Mouse (Mus musculus) gastrocnemius, postnatal 14 days (tissue): ENCODE results near the gene Tbc1d10a. TPM values are rescaled to one million over a fixed set of nuclear protein-coding genes. Genes with fewer than 3 reads are reported as not detected.

Experiments used
- DNase-seq: peaks from one replicate; pipeline ENCODE4 v3.0.0; 2021; ENCODE audit warnings: mixed read lengths
- intact Hi-C: fragments of 180-260 bp; cut with DNase I; formaldehyde crosslinking; loops from one replicate; pipeline ENCODE4 v1.15.1; 2025; ENCODE audit warnings: low total_unique reads
- long read RNA-seq, 2 experiments: library from polyadenylated mRNA; stranded (forward); transcript quantifications; one replicate each; pipeline ENCODE4 v2.0.0; 2021
- total RNA-seq, 2 experiments: library from RNA; stranded (reverse); gene quantifications; 2 replicates each; pipeline ENCODE4 v1.2.3; 2021

The Tbc1d10a gene
- 1 to 10 TPM; 5.3 to 5.4 TPM for total RNA-seq
- long read RNA-seq, experiment 1, transcript Tbc1d10a-201 (9 exons, 1,957 nt), result major isoform, 12 of 14 reads
- long read RNA-seq, experiment 1, partial matches to known transcripts, result 1 of 14 reads
- long read RNA-seq, experiment 1, other reads (novel, unspliced or antisense), result 1 of 14 reads
- long read RNA-seq, experiment 2, transcript Tbc1d10a-201 (9 exons, 1,957 nt), result major isoform, 14 of 15 reads
- long read RNA-seq, experiment 2, partial matches to known transcripts, result 0 of 15 reads
- long read RNA-seq, experiment 2, other reads (novel, unspliced or antisense), result 1 of 15 reads

DNA sequence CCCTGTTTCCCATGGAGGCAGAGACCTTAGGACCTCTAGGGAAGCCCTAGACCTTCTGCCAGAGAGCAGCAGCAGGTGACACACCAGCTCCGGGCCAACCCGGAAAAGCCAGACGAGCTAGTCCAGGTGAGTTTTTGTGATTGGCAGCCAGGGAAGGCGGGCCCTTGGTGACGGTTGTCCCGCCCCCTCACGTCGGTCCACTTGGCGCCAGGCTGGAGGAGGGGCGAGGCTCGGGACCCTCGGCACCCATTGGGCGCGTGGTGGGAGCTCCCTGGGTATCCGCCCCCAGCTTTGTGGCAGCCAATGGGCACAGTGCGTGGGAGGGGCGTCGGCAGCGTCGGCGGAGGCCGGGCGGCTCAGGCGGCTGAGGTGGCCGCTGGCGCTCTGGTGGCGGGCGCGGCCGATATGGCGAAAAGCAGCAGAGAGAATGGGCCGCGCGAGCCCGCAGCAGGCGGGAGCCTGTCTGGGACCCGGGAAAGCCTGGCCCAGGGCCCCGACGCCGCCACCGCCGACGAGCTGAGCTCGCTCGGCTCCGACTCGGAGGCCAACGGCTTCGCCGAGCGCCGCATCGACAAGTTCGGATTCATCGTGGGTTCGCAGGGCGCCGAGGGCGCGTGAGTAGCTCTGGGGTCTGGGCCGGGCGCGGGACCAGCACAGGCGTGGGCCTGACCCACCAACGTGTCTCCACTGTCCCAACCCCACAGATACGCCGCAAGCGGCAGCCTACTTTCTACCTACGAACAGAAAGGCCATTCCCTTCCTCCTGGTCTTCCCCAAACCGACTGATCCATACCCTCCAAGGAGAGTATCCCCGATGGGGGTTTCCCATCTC lies at the start of gene Tbc1d10a:
Tbc1d10a (plus strand) TSS at position 304 of the 832 bp plus-strand sequence.
- peak; percentile 98 for DNase-seq
- intact Hi-C loops, result no loop called here

GRCm38 (mm10) chr11:4138964-4139363 lies 47.6 kb upstream of the Tbc1d10a start:
- intact Hi-C loops, result loop anchor here (10.0 kb wide), 1 partner anchor 286 kb away; no protein-coding TSS in a partner anchor
- no peak for DNase-seq

GRCm38 (mm10) chr11:4141505-4141904 lies 45.1 kb upstream of the Tbc1d10a start:
- DNase-seq, result no peak
- intact Hi-C loops, result no loop called here

GRCm38 (mm10) chr11:4142352-4142751 lies 44.2 kb upstream of the Tbc1d10a start:
- intact Hi-C loops, result no loop called here
- DNase-seq, result no peak

DNA sequence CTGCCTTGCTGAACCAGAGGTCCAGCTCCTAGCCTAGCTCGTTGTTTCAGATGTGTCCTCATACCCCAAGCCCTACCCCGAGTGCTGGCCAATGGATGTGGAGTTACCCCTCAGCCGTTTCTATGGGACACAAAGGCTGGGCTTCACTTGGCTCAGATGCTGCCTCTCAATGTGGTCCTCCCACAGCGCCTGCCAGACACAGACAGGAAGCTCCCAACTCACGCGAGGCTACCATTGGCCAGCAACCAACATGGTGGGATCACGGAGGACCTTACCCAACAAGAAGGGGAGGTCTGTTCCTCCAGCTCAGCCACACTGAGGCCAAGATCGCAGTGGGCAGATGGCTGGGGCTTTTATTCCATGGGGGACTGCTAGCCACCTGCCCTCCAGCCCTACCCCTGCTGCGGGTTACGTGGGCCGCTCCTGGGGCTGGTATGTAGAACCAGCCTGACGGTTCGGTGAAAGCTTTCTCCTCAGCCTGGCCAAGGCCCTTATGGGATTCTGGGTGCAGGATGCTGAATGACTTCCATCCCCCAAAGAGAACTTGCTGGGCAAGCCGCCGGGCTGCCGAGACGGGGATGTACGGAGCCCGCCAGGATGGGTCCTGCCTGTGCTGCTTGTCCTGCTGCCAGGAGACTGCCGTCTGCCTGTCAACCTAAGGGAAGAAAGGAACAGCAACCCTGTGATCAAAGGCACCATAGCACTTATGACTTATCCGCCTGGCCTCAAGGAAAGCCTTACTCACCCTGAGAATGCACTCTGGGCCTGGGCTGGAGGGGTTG lies 43.1 kb upstream of the Tbc1d10a start:
- DNase-seq, result no peak
- intact Hi-C loops, result no loop called here

- intact Hi-C loops, result no loop called here
- peak; percentile 28 for DNase-seq
These were observed 40.2 kb upstream of the Tbc1d10a start for GRCm38 (mm10) chr11:4146381-4146780.

GRCm38 (mm10) chr11:4147098-4147497 lies 39.5 kb upstream of the Tbc1d10a start:
- intact Hi-C loops, result no loop called here
- peak; percentile 29 for DNase-seq

DNA sequence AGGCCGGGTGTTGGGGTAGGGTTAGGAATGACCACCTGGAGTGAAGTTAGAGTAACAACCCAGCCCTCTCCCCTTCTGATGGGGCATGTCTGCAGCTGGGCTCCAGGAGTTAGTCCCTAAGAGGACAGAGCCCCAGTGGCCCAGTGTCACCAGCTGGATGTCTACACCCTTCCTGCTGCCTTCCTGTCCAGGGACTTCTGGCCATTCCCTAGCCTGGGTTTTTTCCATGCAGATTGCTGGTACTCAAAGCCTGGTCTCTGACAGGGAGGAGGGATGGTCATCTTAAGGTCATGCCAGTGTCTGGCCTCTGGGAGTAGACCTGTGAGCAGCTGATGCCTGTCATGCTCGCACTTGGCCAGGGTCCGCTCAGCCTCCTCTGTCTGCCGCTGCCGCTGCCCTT lies 38.5 kb upstream of the Tbc1d10a start:
- intact Hi-C loops, result no loop called here
- no peak for DNase-seq

DNA sequence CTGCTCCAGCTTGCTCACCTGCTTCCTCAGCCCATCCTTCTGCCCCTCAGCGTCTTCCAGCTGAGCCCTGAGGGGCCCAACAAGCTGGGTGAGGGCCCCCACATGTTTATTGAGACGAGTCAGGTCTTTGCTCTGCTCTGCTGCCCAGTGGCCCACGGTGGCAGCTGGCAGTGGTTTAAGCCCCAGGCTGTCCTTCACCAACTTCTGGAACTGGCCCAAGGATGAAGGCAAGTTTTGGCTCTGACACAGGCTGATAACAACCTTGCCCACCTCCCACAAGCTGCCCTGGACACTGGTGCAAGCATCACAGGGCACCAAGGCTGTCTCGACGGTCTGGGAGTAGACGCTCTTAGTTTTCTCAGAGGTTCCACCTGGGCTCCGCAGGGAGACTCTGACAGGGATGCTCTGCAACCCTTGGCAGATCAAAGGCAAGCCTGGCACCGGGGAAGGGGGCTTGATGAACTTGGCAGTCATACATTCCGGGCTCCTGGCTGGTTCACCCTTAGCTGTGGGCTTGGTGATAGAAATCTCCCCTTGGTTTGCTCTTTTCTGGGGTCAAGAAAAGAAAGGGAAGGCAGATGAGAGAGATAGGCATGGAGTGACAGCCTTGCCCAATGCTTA lies 37.9 kb upstream of the Tbc1d10a start:
- intact Hi-C loops, result no loop called here
- no peak for DNase-seq

DNA sequence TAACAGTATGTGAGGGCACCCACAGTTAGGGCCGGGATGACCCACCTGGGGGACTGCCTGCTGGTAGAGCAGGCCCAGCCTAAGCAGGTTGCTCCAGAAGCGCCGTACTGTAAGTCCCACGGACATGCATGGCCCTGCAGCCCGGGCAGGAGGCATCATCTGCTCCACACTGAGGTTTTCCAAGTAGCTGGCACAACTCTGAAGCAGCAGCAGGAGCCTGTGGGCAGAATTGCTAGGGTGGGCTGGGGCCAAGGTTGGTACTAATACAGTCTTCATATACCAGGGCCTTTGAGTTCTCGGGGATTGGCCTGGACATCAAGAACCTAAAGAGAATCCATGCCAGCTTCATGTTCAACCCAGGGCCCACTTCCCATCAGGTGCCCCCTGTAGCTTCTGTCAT lies 36.7 kb upstream of the Tbc1d10a start:
- intact Hi-C loops, result no loop called here
- no peak for DNase-seq

DNA sequence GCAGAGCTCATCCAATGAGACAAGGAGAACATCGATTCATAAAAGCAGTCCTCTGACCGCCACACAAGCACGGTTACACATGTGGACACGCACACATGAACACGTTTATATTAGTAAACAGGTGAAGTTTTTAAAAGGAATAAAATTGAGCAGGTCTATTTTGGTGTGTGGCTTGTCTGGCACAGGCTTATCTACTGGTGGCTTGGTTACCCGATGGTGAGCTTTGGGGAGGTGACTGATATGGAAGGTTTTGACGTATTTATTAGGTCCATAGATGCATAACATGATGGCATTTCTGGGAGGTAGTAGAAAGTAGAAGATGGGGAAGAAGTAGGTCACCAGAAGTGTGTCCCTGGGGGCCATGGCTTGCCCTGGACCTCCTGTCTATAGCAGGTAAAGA lies 32.9 kb upstream of the Tbc1d10a start:
- no peak for DNase-seq
- intact Hi-C loops, result no loop called here

GRCm38 (mm10) chr11:4155641-4156040 lies 30.9 kb upstream of the Tbc1d10a start:
- DNase-seq, result no peak
- intact Hi-C loops, result no loop called here

- DNase-seq, result no peak
- intact Hi-C loops, result no loop called here
These were observed 27.9 kb upstream of the Tbc1d10a start for GRCm38 (mm10) chr11:4158676-4159075.

DNA sequence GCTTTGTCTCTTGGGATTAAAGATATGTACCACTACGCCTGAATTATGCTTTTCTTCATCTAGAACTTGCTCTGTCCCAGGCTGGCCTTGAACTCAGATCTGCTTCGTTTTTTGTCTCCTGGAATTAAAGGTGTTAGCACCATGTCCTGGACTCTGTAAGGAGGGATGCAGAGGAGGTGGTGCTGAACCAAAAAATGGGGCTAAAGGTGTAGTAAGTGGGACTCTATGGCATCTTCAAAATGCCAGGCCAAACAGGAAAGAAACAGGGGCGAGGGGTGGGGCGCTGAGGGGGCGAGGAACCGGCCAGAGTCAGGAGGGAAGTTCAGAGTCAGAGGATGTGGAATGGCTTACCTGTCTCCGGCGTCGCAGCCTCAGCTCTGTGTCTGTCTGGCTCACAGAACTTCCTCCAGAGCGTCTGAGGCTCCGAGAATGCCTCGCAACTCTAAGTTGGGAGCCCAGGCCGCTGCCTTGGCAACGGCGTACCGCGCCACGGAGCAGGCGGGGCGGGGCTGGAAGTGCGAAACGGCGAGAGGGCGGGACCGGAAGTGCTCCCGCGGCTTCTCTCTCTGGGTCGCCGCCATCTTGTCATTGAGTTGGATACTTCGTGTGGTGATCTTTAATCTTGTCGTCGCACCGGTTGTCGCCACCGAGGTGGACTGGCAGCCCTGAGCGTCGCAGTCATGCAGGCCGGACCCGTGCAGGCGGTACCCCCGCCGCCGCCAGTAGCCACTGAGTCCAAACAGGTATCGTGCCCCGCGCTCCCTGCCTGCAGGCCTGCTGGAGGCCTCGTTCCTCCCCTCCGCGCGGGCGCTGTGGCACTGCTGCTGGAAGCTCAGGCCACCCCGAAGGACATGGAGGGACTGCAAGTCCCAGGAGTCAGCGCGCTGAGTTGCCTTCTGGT lies 26.5 kb upstream of the Tbc1d10a start, which contains the start of the genes Ccdc157 and Sf3a1:
Ccdc157 (minus strand) TSS at position 486 of the 901 bp plus-strand sequence.
Sf3a1 (plus strand) TSS at position 543 of the 901 bp plus-strand sequence.
- DNase-seq, result peak; percentile 95
- intact Hi-C loops, result no loop called here

- intact Hi-C loops, result no loop called here
- DNase-seq, result no peak
These were observed 25.7 kb upstream of the Tbc1d10a start for GRCm38 (mm10) chr11:4160758-4161480.

DNA sequence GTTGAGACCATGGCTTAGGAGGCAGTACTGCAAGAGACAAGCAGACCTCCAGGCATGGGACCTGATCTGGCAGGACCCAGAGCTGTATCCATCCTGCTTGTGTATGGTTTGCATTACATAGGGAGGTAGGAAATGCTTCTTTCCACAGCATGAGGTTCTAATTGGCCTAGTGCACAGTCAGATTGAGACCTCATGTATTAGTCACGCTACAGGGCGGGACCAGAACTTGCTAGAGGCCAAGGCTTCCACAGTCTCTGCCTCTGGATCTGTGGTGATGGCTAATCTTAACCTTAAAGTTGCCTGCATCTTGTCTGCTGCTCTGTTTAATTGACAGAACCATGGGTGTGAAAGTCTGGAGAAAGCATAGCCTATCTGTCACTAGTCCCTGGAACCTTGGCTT lies 21.9 kb upstream of the Tbc1d10a start:
- intact Hi-C loops, result no loop called here

DNA sequence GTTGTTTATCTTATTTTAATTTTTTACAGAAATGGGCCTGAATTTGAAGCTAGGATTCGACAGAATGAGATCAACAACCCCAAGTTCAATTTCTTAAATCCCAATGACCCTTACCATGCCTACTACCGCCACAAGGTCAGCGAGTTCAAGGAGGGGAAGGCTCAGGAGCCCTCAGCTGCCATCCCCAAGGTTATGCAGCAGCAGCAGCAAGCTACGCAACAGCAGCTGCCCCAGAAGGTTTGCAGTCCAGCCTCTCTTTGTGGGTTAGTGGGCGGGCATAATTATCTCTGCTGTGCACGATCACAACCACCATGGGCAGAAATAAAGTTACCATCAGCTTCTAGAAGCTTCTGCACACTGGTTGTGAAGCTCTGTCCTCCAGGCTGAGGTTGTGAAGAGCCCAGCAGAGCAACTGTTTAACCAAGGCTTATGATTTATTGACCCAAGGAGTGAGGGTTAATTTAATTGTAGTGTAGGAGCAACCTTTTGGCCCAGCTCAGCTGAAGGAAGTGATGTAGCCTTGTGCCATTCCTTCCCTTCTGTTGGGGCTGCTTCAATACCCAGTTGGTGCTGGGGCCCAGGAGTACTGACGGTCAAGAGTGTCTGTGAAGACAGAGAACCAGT lies 20.0 kb upstream of the Tbc1d10a start:
- DNase-seq, result no peak
- intact Hi-C loops, result no loop called here

More for the DNA sequence above, 21.9 kb upstream of the Tbc1d10a start:
- DNase-seq, result no peak
